Mouse (Mus musculus) brain, embryonic 14.5 days (tissue): ENCODE results near the gene Eya2.

ENCODE experiments used
- CTCF ChIP-seq: fragments of 200-500 bp; IDR thresholded peaks from 2 replicates; pipeline ENCODE4 v1.5.1; 2012; ENCODE audit warnings: inconsistent platforms, mild to moderate bottlenecking, moderate library complexity, borderline replicate concordance; ENCODE audit not compliant: insufficient read depth, insufficient read length; ENCODE audit errors: extremely low read depth
- POLR2A ChIP-seq: fragments of 200-500 bp; IDR thresholded peaks from 2 replicates; pipeline ENCODE4 v1.6.1; 2012; ENCODE audit warnings: mild to moderate bottlenecking, inconsistent platforms, borderline replicate concordance; ENCODE audit not compliant: poor library complexity, insufficient read depth, insufficient read length, severe bottlenecking; ENCODE audit errors: extremely low read depth

DNA sequence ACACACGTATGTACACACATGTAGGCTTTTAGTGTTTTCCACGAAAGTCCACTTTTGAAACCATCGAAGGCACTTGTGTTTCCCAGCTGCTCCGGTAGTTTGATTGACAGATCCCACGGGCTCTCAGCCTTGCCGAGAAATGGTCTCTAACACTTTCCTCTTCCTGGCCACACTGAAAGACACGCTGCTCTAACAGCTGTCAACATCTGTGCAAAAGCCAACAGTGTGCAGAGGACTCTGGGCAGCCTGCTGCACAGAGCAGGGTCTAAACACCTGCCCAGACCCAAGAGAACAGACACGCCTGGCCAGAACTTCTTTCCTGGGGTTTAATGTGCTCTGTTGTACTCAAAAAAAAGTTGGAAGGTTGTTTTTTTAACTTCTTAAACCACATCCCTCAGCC, 124.5 kb downstream of the Eya2 start:
- no peak for TF ChIP-seq CTCF
- TF ChIP-seq POLR2A = no peak
